Mouse (Mus musculus) right cerebral cortex, postnatal 14 days (tissue): Measurements from ENCODE around the gene Cadm4.

Experiments used
- DNase-seq: peaks from one replicate; pipeline ENCODE4 v3.0.0; 2022

Gene Cadm4

DNA sequence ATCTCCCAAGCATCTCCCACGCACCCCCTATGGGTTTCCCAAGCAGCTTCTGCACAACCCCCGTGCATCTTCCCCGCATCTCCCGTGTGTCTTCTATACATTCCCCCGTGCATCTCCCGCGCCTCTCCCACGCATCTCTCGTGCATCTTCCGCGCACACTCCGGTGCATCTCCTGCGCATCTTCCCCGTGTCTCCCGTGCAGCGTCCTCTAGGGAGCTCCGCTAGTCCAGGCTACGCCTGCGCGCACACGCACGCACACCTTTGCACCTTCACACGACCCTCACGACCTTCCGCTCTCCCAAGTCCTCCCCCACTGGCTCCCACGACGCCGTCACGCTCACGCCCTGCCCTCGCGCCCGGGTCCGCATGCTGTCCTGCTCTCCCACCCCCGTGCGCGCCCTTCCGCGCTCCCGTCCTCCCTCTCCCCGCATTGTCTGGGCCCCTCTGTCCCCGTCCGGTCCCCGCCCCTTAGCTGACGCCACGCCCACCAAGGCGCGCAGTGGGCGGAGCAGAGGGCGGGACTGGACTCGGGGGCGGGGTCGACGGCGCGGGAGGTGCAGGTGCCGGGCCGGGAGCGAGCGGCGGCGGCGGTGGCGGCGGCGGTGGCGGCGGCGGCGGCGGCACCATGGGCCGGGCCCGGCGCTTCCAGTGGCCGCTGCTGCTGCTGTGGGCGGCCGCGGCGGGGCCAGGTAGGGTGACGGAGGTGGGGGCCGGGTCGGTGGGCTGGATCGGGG is at the start of gene Cadm4:
Gene Cadm4 (plus strand): TSS at position 550 of the 734 bp plus-strand sequence.
- DNase-seq, result peak; percentile 91

DNA sequence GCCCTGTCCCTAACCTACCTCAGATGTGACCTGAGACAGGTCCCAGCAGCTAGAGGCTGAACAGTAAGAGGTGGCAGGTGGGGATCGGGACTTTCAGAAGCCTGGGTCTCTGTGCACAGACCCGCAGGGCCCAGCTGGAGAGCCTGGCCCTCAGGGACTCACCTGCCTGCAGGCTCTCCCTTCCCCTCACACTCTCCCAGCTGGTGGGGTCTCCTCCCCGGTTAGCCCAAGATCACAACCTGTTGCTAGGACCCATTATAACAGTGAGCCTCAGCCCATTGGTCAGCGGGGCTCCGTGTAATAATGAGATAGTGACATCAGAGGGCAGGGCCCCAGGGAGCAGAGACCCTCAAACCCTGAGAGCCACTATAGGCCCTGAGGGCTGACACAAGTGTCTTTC is 46.5 kb upstream of the Cadm4 start:
- DNase-seq, result no peak

DNA sequence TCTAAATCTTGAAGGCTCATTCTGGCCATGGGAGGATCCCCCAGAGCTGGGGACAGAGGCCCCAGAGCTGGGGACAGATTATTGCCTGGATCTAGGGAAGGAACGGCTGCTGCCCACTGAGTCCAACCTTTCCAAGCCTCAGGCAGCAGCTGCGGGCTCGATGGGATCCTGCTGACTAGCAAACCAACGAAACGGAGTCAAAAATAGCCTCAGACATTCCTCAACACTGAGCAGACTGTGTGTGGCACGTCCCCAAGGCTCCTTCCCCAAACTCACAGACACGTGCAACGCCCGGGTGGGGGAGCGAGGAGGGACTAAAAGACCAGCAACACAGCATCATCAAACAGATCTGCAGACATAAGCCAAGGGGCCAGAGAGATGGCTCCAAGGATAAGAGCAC is 43.8 kb upstream of the Cadm4 start:
- peak; percentile 75 for DNase-seq

DNA sequence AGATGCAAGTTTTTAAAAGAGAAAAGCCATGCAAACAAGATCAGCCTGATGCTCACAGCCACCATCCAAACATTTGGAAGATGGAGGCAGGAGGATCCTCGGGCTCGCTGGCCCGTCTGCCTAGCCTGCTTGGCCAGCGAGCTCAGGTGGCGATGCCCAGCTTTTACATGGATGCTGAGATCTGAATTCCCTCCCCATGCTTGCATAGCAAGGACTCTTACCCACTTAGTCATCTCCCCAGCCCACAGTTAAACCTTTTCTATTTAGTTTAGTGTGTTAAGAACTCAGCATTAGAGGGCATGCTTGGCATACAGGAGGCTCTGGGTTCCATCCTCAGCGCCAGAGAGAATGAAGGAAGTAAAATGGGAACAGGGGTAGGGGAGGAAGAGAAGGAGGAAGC is 42.6 kb upstream of the Cadm4 start:
- DNase-seq, result no peak

DNA sequence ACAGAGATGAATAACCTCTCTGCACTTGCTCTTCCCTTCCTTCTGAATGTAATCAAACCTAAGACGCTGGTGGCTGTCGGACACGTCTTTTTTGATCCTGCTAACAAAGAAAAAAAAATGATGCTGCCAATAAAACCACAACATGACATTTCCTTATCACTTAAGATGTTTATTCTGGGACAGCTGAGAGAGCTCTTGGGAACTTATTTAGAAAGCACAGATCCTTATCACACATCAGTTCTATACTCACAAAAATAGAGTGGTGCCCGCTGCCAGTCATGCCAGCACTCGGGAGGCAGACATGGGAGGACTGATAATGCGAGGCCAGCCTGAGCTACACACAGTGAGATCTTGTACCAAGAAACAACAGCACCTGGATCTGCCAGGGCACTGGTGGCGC is 41.9 kb upstream of the Cadm4 start:
- no peak for DNase-seq

DNA sequence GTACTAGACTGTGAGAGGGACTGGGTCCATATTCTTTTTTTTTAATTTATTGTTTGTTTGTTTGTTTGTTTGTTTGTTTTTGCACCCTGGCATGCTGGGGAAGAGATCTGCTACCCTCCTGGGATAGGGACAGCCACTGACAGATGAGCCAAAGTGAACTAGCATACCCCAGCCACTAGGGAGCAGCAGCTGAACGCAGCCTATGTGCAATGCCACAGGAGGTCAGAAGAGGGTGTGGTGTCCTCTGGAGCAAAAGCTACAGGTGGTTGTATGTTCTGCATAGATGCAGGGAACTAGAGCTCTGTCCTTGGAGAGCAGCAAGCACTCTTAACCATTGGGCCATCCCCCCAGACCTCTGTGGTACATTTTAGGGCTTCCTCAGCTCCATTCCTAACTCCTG is 40.0 kb upstream of the Cadm4 start:
- peak; percentile 56 for DNase-seq

DNA sequence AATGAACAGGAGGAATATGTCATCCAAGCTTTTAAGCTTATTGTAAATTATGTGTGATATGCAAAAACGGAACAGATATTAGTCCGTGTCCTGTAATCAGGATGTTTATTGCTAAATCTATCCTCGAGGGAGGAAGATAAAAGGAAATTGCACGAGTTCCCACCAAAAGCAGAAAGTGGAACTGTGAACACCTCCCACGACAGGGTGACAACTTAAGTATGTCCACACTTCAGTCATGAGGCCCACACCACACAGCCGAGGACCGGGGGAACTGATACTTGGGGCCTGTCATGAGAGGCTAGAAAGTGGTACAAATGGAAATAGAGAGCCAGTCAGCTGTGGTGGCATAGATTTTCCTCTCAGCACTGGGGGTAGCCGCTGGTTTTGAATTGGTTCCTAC is 39.5 kb upstream of the Cadm4 start:
- no peak for DNase-seq

DNA sequence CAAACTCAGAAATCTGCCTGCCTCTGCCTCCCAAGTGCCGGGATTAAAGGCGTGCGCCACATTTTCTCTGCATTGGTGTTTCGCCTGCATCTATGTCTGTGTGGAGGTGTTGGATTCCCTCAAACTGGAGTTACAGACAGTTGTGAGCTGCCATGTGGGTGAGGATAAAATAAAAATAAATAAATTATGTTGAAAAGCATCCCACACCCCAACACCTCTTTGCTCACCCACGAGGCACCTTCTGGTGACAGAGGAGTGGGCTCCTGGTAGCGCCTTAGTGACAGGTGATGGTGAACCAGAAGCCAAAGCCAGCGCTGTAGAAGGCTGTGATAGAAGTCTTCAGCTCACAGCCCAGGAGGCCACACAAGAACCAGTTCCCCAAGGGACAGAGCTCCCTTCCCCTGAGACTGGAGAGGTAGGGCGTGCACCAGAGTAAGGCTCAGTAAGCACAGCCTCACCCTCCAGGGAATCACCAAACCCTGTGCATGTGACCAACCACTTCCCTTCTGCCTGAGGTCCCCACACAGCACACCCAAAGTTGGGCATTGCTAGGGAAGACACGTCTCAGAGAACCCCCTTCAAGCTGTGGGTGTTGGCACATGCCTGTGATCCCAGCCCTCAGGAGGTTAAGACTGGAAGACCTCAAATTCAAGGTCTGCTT is 36.4 kb upstream of the Cadm4 start:
- no peak for DNase-seq

DNA sequence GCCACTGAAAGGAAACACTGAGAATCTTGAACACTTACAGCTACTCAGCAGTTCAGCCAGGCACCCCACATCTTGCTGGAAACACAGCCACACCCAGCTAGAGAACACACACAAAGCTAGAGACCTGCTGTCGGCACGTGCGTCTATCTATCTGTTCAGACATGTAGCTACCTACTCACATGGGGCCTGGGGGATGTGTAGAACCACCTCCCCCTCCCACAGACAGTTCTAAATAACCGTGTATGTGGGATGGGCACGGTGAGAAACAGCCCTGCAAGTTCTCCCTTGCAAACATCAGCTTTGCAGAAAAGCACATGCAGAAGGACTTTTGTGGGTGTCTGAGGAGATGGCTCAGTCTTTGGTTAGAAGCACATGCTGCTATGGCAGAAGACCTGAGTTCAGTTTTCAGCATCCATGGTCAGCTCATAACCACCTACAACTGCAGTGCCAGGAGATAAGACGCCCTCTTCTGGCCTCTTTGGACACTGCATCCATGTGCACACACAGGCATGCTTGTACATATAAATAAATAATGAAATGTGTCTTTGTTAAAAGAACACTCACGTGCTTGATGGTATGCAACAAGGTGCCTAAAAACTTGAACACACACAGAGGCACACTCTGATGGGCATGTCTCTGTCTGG is 35.0 kb upstream of the Cadm4 start:
- DNase-seq, result no peak

DNA sequence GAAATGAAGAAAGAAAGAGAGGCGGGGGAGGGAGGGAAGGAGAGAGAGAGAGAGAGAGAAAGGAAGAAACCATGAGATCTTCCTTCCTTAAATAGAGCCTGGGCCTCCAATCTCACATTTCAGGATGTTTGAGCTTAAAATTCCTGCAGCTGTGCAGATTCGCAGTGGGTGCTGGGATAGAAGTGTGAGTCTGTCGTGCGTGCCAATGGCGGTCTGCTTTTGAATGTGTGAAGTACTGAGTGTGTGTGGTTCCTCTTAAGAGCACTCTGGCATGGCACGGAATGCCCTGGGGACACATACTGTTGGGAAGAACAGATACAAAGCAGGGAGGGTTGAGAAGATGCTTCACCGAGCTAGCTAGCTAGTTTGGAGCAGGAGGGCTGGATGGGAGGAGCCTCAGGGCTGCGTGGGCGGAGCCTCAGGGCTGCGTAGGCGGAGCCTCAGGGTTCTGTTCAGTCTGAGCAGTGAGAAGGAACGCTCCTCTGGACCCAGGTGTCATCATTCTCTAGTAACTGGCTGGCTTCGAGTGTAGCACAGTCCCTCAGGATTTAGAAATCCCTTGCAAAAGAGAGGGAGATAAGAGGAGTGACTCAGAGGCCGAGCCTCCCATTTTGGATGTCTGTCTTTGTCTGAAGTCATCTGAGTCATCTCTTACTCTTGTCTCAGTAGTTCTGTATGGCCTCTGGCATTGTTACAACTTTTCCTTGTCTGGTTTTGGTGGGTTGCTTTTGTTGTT is 32.9 kb upstream of the Cadm4 start:
- no peak for DNase-seq

DNA sequence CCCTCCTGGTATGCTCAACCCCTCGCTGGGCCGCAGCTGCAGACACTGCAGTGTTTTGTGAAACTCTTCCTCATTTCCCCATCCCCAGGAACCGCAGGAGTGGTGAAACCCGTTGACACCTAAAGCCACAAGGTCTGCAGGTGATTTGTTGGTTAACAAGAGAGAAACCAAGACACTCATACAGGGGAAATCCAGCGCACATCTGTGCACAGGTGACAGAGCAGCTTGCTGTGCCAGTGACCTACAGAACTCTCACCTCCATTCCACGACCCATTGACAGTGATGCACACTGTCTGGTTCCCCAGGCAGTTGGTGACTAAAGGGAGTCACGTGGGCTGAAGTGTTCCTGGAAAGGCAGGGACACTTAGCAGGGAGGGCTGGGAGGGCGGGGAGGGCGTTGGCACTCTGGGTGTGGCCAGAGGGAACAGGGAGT is 31.2 kb upstream of the Cadm4 start:
- no peak for DNase-seq

DNA sequence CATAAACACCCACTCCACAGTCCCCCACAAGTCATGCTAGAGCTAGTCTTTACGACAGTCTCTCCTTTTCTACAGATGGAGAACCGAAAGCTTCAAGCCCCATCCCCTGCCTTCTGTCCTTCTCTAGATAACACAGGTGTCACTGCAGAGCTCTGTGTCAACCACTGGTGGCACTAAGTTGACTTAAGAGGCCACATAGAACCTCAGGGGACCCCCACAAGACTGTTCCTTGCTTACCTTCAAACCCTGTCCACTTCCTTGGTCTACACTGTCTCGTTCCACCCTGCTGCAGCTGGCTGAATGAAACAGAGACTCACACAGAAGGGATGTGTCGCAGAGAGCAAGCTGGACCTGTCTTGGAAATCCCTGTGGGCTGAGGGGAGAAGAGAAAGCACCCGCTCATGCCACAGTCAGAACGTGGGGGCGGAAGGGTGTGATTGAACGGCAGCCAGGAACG is 29.9 kb upstream of the Cadm4 start, which contains the start of gene Irgc1:
Gene Irgc1 (minus strand): TSS at position 443 of the 457 bp plus-strand sequence.
- DNase-seq, result no peak

DNA sequence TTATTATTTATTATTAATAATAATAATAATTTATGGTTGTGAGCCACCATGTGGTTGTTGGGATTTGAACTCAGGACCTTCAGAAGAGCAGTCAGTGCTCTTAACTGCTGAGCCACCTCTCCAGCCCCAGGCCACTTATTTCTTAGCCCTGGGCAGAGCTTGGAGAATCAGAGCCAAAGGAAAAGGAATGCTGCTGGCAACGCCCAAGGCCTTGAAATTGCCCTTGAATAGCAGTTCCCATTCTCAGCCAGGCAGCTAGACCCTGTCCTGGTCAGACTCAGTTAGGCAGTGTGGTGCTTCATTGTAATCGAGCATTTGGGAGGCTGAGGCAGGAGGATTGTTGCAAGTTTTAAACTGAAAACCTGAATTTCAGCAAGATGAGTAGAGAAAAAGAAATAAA is 27.6 kb upstream of the Cadm4 start:
- no peak for DNase-seq

DNA sequence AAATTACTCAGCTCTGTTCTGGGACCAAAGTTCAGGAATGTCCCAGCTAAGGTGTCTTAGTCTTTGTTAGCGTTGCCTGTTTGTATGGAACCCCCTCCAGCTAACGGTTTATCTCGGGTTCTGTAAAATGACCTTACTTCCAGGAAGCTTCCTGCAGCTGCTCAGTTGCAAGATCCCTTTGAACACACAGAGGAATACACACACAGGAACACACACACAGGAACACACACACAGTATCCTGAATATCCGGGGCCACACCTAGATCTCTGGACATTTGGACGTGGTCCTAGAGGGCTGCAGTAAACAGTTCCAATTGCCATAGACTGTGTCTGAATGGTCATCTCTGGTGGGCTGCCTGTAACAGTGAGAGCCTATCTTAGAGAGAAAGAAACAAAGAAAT is 26.1 kb upstream of the Cadm4 start:
- no peak for DNase-seq

DNA sequence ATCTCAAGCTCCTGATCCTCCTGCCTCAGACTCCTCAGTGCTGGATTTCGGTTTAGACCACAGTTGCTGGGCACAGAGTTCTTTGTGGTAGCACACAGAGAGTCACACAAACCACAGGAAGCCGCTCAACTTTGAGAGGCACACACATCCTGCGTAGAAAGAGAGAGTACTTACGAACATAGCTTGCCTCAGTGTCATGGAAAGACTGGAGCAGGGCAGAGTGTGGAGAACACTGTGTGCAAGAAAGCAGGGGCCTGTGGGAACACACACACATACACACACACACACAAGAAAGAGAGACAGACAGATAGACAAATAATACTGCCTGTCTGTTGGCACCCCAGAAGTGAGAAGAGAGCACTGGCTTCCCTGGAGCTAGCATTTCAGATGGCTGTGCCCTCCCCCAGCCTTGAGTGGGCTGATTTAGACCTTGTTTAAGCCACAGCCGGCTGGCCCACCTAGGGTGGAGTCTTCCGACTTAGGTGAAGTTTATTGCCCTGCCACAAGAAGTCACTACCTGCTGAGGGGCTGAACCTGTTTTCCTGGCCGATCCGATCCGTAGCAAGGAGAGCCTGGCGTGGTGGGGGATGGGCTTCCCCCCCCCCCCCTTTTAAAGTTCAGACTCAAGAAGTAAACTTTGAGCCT is 24.0 kb upstream of the Cadm4 start:
- DNase-seq, result no peak

DNA sequence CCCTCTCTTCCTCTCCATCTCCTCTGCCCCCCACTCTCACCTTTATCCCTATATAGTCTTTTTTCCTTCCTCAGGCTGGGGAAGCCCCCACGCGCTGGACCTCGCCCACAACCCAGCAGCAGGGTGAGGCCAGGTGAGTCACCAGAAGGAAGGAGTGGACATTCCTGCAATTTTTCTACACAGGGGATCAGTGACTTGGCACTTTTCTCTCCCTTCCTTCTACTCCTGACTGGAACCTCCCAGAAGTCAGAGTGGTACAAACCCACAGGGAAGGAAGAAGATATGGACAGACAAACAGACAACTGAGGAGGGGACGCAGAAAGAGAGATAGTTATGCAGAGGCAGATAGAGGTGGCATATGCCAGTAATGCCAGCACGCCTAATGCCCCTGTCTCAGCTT is 22.4 kb upstream of the Cadm4 start:
- no peak for DNase-seq

DNA sequence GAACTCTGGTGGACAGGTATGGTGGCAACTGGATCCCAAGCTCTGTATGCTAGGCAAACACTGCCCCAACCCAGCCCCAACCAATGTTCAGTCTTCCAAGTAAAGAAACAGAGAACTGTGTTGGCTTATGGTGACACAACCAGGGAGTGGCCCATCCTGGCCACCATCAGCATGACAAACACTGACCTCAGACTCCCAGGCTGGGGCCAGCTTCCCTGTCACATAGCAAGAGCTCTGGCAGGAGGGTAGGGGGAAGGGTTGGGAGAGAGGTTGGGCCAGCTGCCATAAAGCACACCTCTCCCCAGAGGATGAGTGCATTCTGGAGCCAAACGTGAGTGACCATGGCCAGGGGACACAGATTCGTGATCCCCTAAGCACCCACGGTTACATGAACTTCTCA is 22.0 kb upstream of the Cadm4 start:
- DNase-seq, result no peak

DNA sequence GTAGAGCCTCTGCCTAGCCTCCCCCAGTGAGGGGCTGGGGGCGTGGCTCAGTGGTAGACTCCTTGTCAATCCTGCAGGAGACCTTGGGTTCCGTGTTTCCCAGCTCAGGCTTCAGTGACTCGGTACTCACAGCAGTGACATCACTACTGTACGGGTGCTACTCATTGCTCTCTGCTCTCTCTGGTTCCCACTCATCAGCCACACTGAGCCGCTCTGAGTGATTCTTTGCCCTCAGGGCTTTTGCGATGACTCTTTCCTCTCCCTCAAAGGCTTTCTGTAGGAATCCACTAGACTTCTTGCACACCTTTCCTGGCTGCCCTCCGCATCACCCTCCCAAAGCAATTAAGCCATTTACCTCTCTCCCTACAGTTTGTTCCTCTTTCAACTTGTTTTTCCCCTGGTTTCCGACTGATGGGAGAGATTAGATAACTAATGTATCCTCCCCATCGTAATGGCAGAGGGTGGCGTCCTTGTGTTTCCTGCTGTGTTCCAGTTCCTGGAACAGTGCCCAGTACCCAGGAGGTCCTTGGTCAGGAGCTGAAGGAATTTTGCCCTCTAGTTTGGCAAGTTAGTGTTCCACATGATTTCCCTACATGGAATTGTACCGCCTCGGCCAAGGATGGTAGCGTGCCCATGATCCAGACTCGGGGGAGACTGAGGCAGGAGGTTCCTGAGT is 20.3 kb upstream of the Cadm4 start:
- no peak for DNase-seq

DNA sequence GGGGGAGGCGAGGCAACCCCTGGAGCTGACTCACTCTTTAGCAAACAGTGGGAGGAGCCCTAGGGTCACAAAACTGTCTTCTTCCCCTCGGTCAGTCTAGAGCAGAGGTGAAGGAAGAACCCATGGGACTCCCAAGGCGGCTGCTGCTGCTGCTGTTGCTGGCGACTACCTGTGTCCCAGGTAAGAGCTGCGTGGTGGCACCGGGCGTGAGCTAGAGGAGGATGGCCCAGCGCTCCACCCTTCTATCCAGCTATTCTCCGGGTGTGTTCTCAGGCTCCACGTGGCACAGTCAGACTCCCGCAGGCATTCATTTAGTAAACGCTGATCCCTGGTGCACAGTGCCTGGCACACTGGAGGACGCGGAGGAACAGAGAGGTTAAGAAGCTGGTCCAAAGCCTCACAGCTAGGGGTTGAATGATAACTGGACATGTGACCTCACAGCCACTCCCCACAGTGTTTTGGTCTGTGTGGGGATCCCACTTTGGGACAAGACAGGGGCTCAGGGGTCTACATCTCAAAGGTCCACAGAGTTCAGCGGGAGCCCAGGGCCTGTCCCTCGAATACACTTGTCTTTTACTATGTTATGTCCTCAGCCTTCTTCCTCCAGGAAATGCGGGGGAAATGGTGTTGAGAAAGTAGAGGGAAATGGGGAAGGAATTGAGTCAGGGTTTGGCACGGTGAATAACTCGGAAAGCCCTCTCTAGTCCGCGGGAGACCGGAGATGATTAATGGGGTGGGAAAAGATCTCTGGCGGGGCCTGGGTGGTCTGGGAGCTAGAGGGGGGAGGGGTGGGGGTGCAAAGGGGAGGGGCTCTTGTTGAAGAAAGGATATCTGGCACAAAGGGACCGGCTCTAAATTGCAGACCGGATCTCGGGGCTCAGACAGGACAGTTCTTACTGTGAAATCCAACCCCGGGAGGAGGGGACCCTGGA is 19.2 kb upstream of the Cadm4 start, which contains the start of gene Plaur:
Gene Plaur (plus strand): TSS at position 97 of the 932 bp plus-strand sequence.
- no peak for DNase-seq

DNA sequence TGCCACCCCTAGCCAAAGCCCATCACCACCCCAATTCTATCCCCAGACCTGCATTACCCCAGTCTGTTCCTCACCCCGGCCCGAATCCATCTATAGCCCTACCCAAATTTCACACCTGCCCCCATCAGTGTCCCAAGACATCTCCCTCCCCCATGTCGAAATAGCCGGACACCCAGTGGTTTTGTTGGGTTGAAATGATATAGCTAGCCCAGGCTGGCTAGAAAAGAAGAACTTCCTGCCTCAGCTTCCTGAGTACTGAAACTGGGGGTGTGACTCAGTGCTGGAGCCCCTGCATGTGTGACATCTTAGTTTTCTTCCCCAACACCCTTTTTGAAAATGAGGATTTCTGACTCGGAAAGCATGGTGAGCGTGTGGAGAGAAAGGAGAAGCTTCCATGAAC is 15.0 kb upstream of the Cadm4 start:
- DNase-seq, result no peak

DNA sequence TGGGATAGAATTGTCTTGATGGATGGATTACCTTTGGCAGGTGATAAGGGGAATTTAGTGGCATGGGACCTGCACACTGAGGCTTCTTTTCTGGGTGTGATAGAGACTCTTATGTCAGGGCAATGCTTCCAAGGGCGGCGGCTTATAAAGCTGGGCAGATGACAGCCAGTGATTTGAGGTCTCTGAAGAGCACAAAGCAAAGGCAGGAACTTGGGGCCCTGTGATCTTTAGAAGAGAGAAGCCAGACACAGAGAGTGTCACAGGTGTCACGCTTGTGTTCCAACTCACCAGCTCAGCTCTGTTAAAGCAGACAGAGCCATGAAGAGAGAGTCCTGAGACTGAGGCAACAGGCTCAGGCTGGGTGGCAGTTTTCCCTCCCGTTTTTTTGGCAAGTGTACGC is 13.9 kb upstream of the Cadm4 start:
- DNase-seq, result no peak
